Mouse (Mus musculus) thymus, postnatal 36 days (tissue): ENCODE measurements around the gene Copg1.
"Not testable (repeated sequence)": the region's sequence is repeated elsewhere in the genome, so short reads cannot be mapped to it uniquely, and the experiment has no call there.

Experiments used
- DNase-seq, 2 experiments: peaks; one replicate each; pipeline ENCODE4 v3.0.0; 2022; ENCODE audit warnings: mixed read lengths in 2 of 2

The Copg1 gene

DNA sequence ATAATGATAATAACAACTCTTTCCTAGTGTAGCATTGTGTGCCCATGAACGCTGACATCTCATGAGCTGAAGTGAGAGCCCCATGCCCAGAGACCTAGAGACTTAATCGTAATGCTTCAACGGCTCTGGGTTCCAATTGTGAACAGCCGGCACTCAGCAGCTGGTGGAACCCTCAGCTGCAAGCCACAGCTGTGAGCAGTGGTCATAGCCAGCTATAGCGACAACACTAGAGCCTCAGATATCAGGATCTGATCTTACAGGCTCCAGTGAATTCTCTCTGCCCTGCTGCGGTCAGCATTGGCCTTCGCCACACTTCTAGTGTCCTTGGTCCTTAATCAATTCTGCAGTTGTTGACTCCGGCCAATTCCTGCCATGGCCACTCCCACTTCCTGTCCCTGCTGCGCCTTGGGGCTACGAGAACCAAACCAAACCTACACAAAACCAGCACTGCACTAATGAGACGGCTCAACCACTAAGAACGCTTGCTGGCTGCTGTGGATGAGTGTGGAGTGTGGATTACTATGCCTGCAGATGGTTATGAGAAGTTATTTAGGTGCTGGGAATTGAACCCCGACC, 11.5 kb upstream of the Copg1 start:
- DNase-seq: no peak

DNA sequence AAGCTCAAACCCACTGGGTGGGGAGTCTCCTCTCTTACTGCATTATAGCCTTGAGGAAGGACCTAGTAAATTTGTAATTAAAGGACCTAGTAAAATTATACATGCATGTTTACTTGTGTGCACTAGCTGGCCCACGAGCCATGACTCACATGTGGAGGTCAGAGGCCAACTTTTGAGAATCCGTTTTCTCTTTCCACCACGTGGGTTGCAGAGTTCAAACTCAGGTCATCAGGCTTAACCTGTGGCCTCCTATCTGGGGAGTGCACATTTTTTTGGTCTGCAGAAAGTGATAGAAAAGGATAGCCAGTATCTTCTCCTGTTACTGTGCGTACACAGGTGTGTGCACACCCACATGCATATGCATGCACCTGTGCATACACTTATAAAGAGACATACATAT, 8.6 kb upstream of the Copg1 start:
- no peak for DNase-seq

DNA sequence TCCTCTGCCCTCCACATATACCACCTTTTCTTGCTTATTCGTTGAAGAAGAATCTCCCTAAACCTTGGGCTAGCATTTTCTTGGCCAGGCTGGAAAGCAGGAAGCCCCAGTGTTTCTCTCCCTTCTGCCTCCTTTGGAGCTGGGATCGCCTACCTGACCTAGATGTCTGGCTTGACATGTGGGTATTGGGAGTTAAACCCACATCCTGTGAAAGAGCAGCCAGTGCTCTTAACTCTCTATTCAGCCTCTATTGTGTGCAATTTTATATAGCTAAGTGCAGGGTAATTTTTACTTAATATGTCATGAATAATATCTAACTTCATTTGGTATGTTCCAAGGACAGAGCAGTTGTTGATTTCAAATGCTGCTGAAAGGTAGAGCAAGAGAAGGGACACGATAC, 8.0 kb upstream of the Copg1 start:
- DNase-seq: peak in 1 of 2 experiments; percentile 27

DNA sequence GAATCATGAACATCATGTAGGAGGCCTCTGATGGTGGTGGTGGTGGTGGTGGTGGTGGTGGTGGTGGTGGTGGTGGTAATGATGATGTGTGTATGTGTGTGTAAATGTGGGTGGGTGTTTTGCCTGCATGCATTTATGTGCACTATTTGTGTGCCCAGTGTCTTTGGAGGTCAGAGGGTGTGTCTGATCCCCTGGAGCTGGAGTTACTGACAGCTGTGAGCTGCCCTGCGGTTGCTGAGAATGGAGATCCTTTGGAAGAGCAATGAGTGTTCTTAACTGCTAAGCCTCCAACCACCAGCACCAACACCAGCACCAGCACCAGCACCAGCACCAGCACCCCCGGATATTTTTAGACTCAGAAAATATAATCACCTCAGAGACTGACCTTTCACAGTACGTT, 5.4 kb upstream of the Copg1 start:
- DNase-seq: no peak

DNA sequence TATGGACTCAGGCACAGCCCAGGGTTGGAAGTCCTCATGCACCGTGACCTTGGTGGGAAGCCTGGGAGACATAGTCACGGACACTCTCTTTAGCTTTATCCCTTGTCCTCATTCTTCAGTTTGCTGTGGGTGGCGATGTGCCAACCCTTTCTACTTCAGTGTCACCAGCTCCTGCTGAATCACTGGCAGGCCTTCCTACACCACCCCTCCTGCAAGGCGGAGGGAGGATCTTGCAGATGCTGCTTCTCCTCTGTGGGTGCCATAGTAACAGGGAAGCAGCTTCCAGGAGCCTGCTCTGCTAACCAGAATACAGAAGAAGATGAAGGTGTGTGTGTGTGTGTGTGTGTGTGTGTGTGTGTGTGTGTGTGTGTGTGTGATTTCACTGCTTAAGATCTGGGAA, 4.8 kb upstream of the Copg1 start:
- DNase-seq: no peak

DNA sequence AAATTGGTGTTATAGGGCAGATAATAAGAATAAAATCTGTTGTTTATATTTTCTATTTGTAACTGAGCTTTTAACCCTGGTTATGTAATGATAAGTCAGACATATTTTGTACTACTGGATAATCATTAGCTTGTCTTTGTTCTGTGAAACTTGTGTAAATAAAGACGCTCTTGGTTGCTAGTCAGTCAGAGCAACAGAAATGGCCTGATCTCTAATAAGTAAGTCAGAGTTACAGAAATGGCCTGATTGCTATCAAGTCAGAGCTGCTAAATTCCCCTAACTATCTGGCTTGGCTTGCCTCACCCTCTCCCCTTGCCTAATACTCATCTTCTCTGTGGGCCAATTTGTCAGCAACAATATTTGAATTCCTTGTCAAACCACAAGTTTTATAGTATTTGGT, 893 bp upstream of the Copg1 start:
- DNase-seq: no peak

DNA sequence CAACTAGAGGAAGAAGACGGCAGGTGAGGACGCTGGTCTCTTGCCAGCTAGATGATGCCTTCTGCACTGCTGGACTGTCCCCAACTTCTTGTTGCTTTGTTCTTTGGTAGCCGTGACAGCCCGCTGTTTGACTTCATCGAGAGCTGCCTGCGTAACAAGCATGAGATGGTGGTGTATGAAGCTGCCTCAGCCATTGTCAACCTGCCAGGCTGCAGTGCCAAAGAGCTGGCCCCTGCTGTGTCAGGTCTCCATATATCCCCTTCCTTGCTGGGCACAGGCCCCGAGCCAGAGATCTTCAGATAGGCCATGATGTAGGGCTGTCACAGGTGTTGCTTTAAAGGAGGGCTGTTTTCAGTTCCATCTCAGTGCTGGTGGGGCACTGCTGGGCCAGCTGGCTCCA, 6.3 kb downstream of the Copg1 start:
- DNase-seq: no peak

DNA sequence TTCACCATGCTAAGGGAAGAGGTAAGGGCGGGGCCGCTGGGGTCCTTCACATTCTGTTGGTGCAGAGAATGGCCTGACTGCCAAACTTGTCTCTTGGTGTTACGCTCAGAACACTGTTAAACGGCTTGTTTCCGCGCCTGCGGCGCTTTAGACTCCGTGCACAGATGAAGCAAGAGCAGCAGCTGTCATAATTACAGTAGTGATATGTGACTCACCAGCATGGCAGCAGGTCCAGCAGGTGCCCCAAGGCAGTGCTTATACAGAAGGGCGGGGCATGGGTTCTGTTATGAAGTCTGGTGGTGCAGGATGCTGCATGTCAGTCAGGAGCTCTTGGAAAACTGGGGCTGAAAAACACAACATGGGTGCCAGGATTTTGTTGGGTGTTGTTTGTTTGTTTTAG, 10.4 kb downstream of the Copg1 start:
- no peak for DNase-seq

DNA sequence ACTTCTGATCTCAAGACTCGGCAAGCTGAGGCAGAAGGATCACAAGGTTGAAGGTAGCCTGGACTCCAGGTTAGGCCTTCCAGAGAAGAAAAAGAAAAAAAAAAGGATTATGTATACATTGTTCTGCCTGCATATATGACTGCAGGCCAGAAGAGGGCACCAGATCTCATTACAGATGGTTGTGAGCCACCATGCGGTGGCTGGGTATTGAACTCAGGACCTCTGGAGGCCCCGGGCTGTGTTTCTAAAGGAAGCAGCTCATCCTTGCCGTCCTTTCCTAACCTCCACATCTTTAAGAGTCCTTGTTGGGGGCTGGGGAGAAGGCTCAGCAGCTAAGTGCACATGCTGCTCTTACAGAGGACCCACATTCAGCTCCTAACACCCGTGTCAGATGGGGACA, 19.0 kb downstream of the Copg1 start:
- no peak for DNase-seq

DNA sequence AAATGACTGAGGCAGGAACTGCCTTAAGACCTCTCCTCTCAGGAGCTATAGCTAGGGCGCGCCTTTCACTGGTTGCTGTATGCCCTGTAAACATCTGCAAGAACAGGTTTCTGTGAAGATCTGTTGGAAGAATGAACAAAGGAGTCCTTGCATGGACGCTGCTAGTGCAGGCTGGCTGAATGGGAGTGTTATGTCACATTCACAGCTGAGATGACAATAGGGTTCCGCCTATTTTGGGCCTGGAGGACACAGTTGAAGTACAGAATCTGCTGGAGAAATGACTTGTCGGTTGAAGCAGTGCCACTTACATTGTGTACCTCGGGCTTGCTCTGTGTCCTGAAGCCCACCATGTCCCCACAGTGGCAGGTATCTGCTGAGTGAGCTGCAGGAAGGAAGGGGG, 21.6 kb downstream of the Copg1 start:
- DNase-seq: no peak

DNA sequence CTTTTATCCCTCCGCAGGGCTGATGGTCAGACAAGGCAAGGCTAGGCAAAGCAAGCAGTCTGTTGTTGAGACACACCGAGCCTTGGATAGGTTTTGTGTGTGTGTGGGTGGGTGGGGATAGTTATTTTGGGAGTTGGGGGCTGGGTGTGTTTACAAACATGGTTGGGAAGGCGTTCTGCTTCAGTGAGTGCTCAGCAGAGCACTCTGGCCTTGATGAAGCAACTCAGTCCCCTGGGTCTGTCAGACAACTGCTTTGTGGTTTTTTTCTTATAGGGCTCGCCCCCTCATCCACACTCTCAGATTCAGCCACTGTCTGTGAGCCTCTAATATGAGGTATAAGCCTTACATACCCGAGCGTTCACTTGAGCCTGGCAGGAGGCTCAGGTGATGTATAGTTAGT, 23.9 kb downstream of the Copg1 start:
- DNase-seq: no peak

DNA sequence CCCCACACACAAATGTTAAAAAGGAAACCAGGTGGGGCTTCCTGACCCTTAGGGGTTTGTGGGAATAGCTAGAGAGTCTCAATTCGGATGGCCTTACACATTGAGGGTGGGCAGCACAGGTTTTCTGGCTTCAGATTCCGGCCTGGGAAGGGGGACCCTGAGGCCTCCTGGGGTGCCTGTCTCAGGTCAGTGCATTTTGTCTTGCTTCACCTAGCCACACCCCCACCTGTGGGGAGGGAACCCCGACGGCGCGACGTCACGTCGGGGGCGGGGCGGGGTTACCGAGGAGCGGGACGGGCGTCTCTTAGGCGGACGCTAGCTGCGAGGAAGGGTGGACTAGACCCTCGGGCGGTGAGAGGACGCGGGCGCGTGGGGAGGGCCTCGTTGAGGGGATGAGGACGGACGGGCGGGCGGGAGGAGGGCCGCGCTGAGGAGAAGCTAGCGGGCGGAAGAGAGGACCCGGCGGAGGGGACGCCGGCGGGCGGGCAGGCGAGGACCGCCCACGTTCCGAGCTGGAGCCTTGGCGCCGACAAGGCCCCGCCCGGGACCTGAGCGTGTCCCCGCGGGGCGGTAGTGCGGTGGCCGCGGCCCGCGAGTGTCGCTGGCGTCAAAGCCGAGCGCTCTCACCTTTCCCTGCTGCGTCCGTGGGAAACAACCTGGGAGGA, 26.2 kb downstream of the Copg1 start, which contains the start of gene Hmces:
Gene Hmces (plus strand): TSS at position 275 of the 665 bp plus-strand sequence.
- peak; percentile 79 to 83 for DNase-seq

DNA sequence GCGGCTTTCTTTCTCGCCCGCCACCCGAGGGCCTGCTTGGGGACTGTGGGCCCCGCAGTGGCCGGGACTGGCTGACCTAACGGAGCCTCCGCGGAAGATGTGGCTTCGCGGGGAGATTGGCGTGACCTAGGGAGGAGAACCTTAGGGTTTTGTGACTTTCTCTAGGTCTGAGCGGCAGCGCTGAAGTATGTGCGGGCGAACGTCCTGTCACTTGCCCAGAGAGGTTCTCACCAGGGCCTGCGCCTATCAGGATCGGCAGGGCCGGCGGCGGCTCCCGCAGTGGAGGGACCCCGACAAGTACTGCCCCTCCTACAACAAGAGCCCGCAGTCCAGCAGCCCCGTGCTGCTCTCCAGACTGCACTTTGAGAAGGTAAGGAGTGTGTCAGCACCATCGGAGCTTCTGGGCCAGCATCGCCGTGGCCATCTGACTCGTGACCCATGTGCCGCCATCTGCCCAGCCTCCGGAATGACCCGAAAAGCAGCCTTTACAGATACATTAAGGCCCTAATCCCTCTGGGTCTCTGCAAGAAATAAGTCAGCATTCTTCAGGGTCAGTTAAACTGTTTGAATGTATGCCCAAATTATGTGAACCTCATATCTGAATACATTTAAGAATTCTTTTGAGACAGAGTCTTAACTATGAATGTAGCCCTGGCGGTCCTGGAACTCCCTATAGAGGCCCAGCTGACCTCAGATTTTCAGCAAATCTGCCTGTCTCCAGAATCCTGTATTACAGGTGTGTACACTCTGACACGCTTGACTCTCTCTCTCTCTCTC, 26.9 kb downstream of the Copg1 start:
- peak; percentile 36 to 40 for DNase-seq

DNA sequence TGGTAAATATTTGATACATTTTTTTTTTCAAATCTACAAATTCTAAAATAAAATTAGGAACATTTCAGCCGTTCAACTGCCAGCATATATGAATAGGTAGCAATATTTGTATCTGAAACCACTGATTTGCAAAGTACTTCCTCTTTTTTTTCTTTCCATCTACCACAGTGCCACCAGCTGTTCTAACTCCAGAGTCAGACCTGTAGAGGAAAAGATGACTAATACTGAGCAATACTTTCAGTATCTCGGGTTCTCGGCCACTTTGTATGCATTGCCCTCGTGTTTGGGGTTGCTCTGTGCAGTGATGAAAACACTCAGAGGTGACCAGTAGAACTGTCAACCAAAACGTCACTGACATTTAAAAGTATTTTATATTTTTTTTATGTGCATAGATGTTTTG, 28.3 kb downstream of the Copg1 start:
- no peak for DNase-seq

DNA sequence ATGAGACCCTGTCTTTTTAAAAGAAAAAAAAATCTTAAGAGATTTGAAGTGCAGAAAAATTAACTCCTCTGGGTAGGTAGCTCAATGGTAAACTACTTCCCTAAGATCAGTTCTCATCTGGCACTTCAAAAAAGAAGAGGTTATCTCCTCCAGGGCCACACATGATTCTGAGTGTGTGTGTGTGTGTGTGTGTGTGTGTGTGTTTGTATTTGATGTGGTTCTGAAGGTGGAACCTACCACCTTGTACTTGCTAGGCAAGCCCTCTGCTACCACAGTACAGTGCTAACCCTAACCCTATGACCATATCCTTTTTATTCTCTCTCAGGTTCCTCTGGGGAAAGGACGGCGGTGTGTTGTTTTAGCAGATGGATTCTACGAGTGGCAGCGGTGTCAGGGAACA, 33.6 kb downstream of the Copg1 start:
- DNase-seq: no peak

DNA sequence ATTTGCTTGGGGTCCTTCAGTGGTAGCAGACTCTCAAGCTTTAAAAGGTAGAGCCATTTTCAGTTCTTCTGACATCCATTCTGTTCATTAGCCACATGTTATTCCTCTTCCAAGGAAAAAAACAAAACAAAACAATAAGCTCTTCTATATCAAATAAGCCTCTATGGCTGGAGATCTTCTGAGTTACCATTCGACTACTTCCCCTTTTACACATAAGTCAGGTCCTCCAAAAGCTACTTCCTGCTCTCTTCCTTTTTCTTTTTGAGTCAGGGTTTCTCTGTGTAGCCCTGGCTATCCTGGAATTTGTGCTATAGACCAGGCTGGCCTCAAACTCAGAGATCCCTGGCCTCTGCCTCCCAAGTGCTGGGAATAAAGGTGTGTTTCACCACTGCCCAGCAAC, 36.0 kb downstream of the Copg1 start:
- no peak for DNase-seq

DNA sequence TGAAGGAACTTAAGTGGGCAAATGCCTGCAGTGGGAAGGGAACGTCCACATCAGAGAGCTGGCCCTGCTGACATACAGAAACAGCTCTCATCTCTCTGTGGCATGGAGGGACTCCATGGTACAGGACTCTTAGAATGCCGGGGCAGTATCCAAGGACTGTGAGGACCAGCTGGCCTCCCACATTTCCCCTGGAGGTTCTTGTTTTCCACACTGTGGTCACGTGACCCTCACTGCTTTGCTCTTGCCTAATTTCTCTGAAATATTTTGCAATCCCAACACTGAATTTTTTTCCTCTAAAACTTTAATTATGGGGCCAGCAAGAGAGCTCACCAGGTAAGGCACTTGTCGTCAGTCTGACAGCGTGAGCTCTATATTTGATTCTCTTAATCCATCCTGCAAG, 47.4 kb downstream of the Copg1 start:
- DNase-seq: no peak

DNA sequence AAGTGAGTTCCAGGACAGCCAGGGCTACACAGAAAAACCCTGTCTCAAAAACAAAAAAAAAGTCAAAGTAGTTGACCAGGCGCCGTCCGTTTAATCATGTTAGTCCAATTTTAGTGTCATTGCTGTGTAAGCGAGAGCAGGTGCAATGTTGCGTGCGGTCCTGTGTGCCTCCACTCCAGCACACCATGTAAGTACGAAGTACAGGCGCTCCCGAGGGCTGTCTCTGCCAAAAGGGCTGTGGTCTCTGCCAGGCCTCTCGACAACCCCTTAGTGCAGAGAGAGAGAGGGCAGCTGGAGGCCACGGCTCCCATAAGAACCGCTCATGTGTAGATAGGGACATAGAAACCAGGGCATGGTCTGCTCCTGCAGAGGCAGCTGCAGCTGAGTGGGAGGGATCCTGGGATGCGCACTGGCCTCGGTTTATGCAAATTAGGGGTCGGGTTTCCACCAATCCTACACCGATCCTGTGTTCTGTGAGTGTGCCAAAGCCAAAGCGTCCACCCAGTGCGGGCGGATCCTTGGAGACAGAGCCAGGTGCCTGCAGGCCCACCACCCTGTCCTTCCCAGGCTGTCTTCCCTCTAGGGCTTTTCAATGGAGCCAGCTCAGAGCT, 49.7 kb downstream of the Copg1 start:
- no peak for DNase-seq

DNA sequence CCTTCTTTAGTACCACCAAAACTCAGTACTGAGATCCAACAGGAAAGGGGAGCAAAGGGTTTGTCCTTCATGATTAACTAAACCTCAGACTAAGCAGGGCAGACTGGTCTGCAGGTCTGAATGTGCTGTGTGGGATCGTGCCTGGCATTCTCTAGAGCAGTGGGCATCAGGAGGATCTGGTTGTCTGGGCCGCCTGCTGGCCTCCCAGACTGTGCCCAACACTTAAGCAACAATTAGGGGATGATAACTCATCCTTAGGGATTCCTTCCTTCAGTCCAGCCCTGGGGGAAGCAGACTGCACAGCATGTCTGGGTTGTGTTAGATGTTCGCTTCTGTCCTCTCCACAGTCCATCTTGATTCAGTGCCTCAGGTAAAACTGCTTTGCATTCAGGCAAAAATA, 51.3 kb downstream of the Copg1 start:
- no peak for DNase-seq

DNA sequence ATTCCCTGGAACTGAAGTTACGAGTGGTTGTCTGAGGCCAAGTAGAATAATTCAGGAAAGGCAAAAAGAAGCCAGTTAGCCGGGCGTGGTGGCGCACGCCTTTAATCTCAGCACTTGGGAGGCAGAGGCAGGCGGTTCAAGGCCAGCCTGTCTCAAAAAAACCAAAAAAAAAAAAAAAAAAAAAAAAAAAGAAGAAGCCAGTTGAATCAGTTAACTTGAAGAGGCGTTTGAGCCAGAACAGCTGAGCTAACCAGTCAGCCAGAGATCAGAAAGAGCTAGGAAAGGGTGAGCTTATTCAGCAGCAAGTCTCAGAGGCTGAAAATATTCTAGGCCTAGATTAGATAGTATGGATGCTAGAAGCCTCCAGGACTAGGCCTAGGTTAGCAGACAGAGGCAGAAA, 54.6 kb downstream of the Copg1 start:
- no peak for DNase-seq

DNA sequence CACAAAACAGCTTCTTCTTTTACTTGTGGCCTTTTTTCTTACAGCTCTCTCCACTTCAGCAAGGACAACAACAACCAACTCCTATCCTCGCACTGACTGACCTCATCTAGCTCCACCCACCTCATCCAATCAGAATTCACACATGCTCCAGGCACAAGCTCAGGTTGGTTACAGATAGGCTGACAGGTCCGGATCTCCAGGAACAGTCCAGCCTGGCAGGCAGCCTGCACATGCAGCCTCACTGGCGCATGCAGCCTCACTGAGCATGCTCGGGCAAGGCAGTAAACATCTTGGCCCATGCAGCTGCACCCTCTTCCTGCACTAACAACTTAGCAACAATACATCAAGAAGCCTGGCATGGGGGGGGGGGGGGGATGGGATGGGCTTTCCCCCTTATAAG, 74.8 kb downstream of the Copg1 start:
- not testable (repeated sequence) for DNase-seq
